Mouse (Mus musculus) kidney, postnatal 0 days (tissue): ENCODE measurements around the gene Prkce. TPM values are rescaled to one million over a fixed set of nuclear protein-coding genes. Genes with fewer than 3 reads are reported as not detected.

Experiments used
- ATAC-seq: fragments of 200-750 bp; cut with Nextera tagmentation; replicated peaks from 2 replicates; pipeline ENCODE4 v1.8.0; 2017; ENCODE audit warnings: low read depth, moderate number of reproducible peaks, moderate TSS enrichment, moderate library complexity; ENCODE audit not compliant: low FRiP score
- DNase-seq: peaks from one replicate; pipeline ENCODE4 v3.0.0-alpha.2; 2016; ENCODE audit warnings: low spot score
- H3K27ac ChIP-seq: fragments of 300-500 bp; sonication (generic); 2 replicates; pipeline ENCODE4 v1.5.1; 2014; ENCODE audit warnings: mild to moderate bottlenecking
- H3K27me3 ChIP-seq: fragments of 300-500 bp; sonication (generic); 2 replicates; pipeline ENCODE4 v1.6.1; 2014; ENCODE audit warnings: low read length, mixed read lengths; ENCODE audit not compliant: insufficient read depth
- H3K36me3 ChIP-seq: fragments of 300-500 bp; sonication (generic); 2 replicates; pipeline ENCODE4 v1.6.1; 2014; ENCODE audit warnings: low read length, mixed read lengths; ENCODE audit not compliant: insufficient read depth
- H3K4me1 ChIP-seq: fragments of 300-500 bp; sonication (generic); replicated peaks from 2 replicates; pipeline ENCODE4 v1.6.1; 2014; ENCODE audit warnings: antibody characterized with exemption, low read length, mixed read lengths; ENCODE audit not compliant: insufficient read depth
- H3K4me2 ChIP-seq: fragments of 300-500 bp; sonication (generic); 2 replicates; pipeline ENCODE4 v1.6.1; 2014; ENCODE audit warnings: mild to moderate bottlenecking, low read length, moderate library complexity, mixed read lengths
- H3K4me3 ChIP-seq: fragments of 300-500 bp; sonication (generic); replicated peaks from 2 replicates; pipeline ENCODE4 v1.5.1; 2014; ENCODE audit warnings: low read depth, low read length
- H3K9ac ChIP-seq: fragments of 300-500 bp; sonication (generic); 2 replicates; pipeline ENCODE4 v1.6.1; 2014; ENCODE audit warnings: low read depth, low read length
- H3K9me3 ChIP-seq: fragments of 300-500 bp; sonication (generic); replicated peaks from 2 replicates; pipeline ENCODE4 v1.6.1; 2016; ENCODE audit warnings: low read length, inconsistent platforms, mixed read lengths
- CTCF ChIP-seq: IDR thresholded peaks from 2 replicates; pipeline ENCODE4 v1.5.1; 2016; ENCODE audit warnings: antibody characterized with exemption, low read depth, mild to moderate bottlenecking, moderate library complexity
- WGBS: fragments of 180-500 bp; shearing (Covaris S2); extraction: QIAGEN DNeasy Blood & Tissue Kit; methylation state at CpG from one replicate; pipeline ENCODE4 v1.1.7; 2014; 5-methylcytosine and 5-hydroxymethylcytosine counted together
- polyA plus RNA-seq: library from polyadenylated mRNA; unstranded; fragments of >200 nt; fragmentation: Nextera tagmentation; extraction: Ambion mirVana; gene quantifications from 2 replicates; pipeline ENCODE4 v1.2.1, GENCODE M21; 2015

Prkce gene
- polyA plus RNA-seq, 1 experiment from 2014 or later = 6.0 TPM

DNA sequence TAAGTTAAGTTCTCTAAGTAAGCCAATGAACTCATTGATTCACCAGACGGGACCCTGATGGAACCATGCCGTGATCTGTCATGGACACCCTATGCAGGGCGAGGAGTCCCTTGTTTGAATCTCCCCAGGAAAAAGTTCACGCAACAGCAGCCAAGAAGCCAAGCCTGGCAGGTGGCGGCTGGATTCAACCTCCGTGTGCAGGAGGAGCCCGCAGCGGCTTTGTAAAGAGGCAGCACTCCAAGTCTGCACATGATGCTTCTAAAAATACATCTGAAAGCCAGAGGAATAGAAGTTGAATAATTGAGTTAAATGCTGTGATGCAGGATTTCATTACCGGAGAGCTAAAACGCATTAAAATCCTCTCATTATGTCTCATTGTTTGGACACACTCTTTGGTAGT is 199.3 kb downstream of the Prkce start:
- ATAC-seq (no peak), DNase-seq (no peak)
- TF ChIP-seq CTCF = no peak
- Histone ChIP-seq H3K27me3 (no peaks in the 10 kb centered on the region), H3K9ac (no peak overlapping the region), H3K27ac (no peak overlapping the region), H3K4me1 (peaks cover 14% of the 10 kb centered on the region), H3K4me3 (no peak overlapping the region), H3K36me3 (no peaks in the 10 kb centered on the region), H3K4me2 (no peak overlapping the region), H3K9me3 (no peaks in the 10 kb centered on the region)
- 69% methylated on average over 10 of the region's 10 CpGs for WGBS

DNA sequence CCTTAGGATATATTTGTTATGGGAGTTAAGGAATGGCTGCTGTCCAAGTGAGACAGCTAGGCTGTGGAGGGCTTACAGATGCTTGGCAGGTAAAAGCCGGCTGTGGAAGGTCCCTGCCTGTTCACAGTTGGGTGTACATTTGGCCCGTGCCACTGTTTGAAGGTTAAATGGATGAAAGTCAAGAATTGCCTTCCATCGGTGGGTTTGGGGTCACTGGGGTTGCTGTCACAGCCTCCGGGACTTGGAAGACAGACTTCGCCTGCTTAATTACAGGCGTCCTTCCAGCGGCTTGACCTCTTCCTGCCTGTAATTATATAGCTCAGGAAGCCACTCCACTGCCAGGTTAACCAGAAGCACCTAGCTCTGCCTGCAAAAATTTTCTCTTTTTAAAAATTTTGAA is 200.1 kb downstream of the Prkce start:
- peaks cover 14% of the 10 kb centered on the region for H3K4me1 ChIP-seq
- ATAC-seq (no peak), DNase-seq (no peak)
- no peaks in the 10 kb centered on the region for H3K36me3 ChIP-seq
- H3K27me3 ChIP-seq = no peaks in the 10 kb centered on the region
- H3K9me3 ChIP-seq = no peaks in the 10 kb centered on the region
- H3K4me2 ChIP-seq = no peak overlapping the region
- H3K4me3 ChIP-seq = no peak overlapping the region
- H3K9ac ChIP-seq = no peak overlapping the region
- 15% methylated on average over 7 of the region's 7 CpGs for WGBS
- no peak for TF ChIP-seq CTCF
- H3K27ac ChIP-seq = no peak overlapping the region

DNA sequence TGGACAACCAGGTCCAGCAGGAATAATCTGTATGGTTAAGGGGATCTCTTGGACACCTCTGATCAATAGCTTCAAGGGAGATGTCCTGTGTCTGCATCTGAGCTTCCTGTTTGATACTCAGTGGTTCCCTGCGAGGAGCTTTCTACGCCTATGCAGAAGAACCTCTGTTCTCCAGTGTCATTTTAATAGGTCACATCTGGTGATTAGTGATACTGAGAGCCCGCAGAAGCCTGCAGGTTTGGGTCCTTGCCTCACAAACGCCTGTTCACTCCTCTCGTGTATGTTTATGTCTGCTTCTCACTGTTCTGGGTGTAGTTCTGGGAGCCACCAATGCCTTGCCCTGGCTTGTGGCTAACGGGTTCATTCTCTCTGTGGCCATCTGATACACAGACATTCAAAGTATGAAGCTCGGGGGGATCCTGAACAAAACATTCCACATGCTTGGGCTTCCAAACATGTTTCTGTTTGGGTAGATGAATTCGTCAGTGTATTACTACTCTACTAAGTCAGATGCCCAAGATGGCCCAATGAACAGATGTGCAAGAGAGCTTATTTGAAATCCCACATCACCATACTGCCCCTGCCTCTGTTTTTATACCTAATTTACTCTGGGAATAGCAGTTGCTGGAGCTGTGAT is 202.6 kb downstream of the Prkce start:
- ATAC-seq = no peak
- DNase-seq = no peak
- no peaks in the 10 kb centered on the region for H3K27me3 ChIP-seq
- no peak for TF ChIP-seq CTCF
- H3K9me3 ChIP-seq = no peaks in the 10 kb centered on the region
- H3K9ac ChIP-seq = no peak overlapping the region
- 0 out of 2 replicates have a peak, but pooled peaks cover 7% of the 10 kb centered on the region for H3K4me1 ChIP-seq
- H3K4me2 ChIP-seq = no peak overlapping the region
- H3K36me3 ChIP-seq = no peaks in the 10 kb centered on the region
- WGBS = 63% methylated on average over 8 of the region's 8 CpGs
- no peak overlapping the region for H3K27ac ChIP-seq
- H3K4me3 ChIP-seq = no peak overlapping the region

DNA sequence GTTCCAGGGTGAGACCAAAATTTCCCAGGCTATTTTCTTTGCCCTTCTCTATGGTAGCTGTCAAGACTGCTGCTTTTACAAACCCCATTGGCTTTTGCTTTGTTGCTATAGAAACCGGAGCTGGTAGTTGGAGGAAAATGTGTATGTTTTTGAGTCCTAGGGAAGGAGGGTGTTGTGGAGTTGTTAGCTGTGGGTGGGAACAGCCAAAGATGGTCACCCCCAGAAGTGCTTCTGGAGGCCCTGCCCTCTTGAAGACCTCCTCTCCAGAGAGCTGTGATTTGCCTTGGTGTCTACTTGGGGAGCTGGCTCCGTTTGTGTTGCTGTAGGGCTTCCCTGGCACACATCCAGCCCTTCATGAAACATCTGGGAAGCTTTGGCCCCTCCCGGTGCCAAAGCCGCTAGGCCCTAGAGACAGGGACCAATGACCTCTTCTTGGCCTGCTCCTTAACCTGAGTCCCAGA is 203.5 kb downstream of the Prkce start:
- 43% methylated on average over 4 of the region's 4 CpGs for WGBS
- DNase-seq (no peak), ATAC-seq (no peak)
- Histone ChIP-seq H3K9me3 (no peaks in the 10 kb centered on the region), H3K4me3 (no peak overlapping the region), H3K36me3 (no peaks in the 10 kb centered on the region), H3K27me3 (no peaks in the 10 kb centered on the region), H3K9ac (no peak overlapping the region), H3K4me2 (no peak overlapping the region), H3K27ac (0 out of 2 replicates have a peak overlapping the region, but pooled peaks have one; percentile 36), H3K4me1 (0 out of 2 replicates have a peak, but pooled peaks cover 7% of the 10 kb centered on the region)
- no peak for TF ChIP-seq CTCF

DNA sequence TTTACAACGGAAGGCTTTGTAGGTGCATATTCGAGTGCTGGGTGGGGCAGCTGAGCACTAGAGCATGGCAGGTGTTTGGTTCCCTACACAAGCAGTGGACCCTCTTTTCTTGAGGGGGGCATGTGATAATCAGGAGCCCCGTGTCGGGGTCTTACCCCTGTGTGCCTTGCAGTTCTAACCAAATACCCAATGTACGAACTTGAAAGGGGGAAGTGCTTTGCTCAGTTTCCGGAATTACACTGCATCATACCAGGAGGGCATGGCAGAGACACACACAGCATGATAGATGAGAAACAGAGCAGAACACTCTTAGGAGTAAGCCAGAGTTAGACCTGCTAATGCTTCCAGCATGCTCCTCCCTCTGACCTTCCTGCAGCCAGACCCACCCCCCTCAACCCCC is 208.8 kb downstream of the Prkce start:
- Histone ChIP-seq H3K27me3 (no peaks in the 10 kb centered on the region), H3K9ac (no peak overlapping the region), H3K27ac (no peak overlapping the region), H3K4me2 (no peak overlapping the region), H3K9me3 (no peaks in the 10 kb centered on the region), H3K36me3 (no peaks in the 10 kb centered on the region), H3K4me3 (no peak overlapping the region), H3K4me1 (peaks cover 11% of the 10 kb centered on the region)
- WGBS = 69% methylated on average over 6 of the region's 6 CpGs
- TF ChIP-seq CTCF = no peak
- no peak for DNase-seq
- no peak for ATAC-seq

DNA sequence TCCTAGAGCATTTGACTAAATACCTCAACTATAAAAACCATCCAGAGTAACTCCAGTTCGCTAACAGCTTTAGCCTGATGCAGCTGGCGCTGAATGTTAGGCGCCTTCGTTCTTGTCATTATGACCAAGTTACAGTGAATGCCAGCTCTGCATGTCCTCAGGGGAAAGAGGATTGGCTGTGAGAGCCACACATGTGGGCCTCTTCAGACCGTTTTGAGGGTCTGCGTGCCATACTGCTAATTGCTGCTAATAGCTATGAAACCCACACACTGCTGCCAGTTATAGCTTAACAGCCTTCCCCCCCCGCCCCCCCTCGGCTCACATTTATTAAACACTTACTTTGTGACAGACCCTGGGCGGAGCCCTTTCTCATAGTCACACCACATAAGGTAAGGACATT is 210.3 kb downstream of the Prkce start:
- Histone ChIP-seq H3K4me2 (no peak overlapping the region), H3K27ac (no peak overlapping the region), H3K36me3 (no peaks in the 10 kb centered on the region), H3K27me3 (no peaks in the 10 kb centered on the region), H3K4me3 (no peak overlapping the region), H3K4me1 (peaks cover 19% of the 10 kb centered on the region), H3K9ac (no peak overlapping the region), H3K9me3 (no peaks in the 10 kb centered on the region)
- 79% methylated on average over 9 of the region's 9 CpGs for WGBS
- no peak for TF ChIP-seq CTCF
- ATAC-seq (no peak), DNase-seq (no peak)

DNA sequence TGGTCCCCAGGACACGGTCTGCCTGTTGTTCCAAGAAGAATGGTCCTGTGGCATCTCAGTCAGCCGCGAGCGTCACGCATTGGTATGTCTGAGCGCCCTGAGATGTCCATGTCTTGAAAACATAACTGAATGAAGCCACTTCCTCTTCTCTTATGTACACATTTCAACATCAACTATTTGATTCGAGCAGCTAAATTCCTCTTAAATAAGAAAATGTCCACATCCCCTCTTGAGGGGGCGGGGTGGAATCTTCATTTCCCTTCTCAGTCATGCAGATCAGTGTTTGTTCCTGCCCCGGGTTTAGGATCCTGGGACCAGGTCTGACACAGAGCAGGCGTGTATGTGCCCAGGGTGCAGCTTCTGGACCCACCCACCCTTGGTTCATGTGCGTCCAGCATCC is 211.0 kb downstream of the Prkce start:
- Histone ChIP-seq H3K27ac (no peak overlapping the region), H3K9me3 (no peaks in the 10 kb centered on the region), H3K4me2 (no peak overlapping the region), H3K9ac (no peak overlapping the region), H3K4me3 (no peak overlapping the region), H3K4me1 (peaks cover 22% of the 10 kb centered on the region), H3K36me3 (no peaks in the 10 kb centered on the region), H3K27me3 (no peaks in the 10 kb centered on the region)
- DNase-seq (no peak), ATAC-seq (no peak)
- TF ChIP-seq CTCF = no peak
- WGBS = 58% methylated on average over 11 of the region's 11 CpGs
